Mouse (Mus musculus): ENCODE results near the gene Pola2. TPM values are rescaled to one million over a fixed set of nuclear protein-coding genes. Genes with fewer than 3 reads are reported as not detected.

Pola2 gene
- total RNA-seq, 2 experiments from 2014 or later = 10.9 to 13.2 TPM

DNA sequence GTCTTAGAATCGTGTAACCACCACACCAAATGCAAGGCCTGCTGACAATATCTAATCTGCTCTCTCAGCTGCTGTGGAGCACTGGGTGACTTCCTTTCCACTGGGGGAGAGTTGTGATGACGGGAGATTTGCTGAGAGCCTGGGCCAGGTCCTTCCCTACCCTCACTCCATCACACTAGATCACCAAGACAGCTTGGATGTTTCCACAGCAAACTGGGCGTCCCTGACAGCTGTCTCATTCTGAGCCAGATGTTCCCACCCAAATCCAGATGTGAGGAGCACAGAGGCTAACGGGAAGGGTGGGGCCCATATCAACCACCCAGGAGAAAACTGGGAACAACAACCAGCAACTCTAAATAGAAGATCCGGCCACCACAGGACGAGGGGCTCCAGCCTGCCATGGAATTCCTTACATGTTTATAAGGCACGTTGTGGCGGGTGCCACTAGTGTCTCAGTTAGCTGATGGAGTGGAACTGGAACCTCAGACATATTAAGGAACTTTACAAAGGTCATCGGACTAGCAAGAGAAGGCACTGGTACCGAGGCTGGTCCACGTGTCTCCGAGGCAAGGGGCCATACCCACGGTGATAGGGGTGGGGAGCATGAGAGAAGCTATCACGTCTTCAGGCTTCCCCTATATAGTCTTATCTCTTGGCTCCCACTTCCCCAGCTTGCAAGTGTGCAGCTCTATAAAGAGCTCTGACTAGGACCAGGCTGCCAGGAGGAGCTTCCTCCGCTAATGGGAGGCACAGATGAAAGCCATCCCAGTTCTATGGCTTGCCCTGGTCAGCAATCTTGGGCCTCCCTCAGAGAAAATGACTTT, 41.7 kb downstream of the Pola2 start:
- intact Hi-C loops (cut with DNase I; ENCODE audit: low total_unique reads) = loop anchor here (2.0 kb wide), 1 partner anchor 34 kb away; no protein-coding TSS in a partner anchor
- DNase-seq = peak; percentile 53

DNA sequence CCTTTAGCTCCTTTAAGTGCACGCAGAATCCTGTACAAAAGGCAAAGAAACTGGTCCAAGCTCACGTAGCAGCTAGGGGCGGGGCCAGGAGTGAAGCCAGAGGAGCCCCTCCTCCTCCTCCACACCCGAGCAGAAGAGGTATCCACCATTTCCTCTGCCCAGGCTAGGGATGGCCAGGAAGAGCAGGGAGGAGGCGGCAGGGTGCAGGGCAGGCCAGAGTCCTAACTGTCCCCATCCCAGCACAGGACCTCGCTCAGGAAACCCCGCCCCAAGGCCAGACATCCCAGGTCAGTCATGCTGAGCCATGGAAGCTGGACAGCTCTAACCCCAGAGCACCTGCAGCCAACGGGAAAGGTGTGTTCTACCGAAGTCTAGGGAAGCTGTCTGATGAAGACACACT, 42.3 kb downstream of the Pola2 start:
- no peak for DNase-seq
- intact Hi-C loops (cut with DNase I; ENCODE audit: low total_unique reads) = loop anchor here (2.0 kb wide), 1 partner anchor 35 kb away; no protein-coding TSS in a partner anchor

- intact Hi-C loops (cut with DNase I; ENCODE audit: low total_unique reads) = loop anchor here (10.0 kb wide), 1 partner anchor 102 kb away; the partner anchor contains the start of gene Capn1
- DNase-seq = no peak
These were observed 50.8 kb downstream of the Pola2 start, which contains the start of gene Dpf2 for GRCm38 (mm10) chr19:5913007-5913719. Gene Dpf2, minus strand, starts transcription at chr19:5913010.

- peak; percentile 99 for DNase-seq
- intact Hi-C loops (cut with DNase I; ENCODE audit: low total_unique reads) = loop anchor here (10.0 kb wide), 1 partner anchor 102 kb away; the partner anchor contains the start of gene Capn1
These were observed 51.6 kb downstream of the Pola2 start for GRCm38 (mm10) chr19:5912103-5913006.

- intact Hi-C loops (cut with DNase I; ENCODE audit: low total_unique reads) = loop anchor here (10.0 kb wide), 1 partner anchor 103 kb away; the partner anchor contains the start of gene Capn1
- DNase-seq = no peak
These were observed 52.4 kb downstream of the Pola2 start for GRCm38 (mm10) chr19:5911430-5912102.

GRCm38 (mm10) chr19:5910221-5910620, 53.8 kb downstream of the Pola2 start:
- intact Hi-C loops (cut with DNase I; ENCODE audit: low total_unique reads) = loop anchor here (10.0 kb wide), 1 partner anchor 105 kb away; the partner anchor contains the start of gene Capn1
- no peak for DNase-seq

GRCm38 (mm10) chr19:5907275-5907674, 56.7 kb downstream of the Pola2 start:
- intact Hi-C loops (cut with DNase I; ENCODE audit: low total_unique reads) = no loop called here
- DNase-seq = no peak

GRCm38 (mm10) chr19:5894002-5894678, 69.9 kb downstream of the Pola2 start, which contains the start of gene Tigd3:
Gene Tigd3, minus strand, starts transcription at chr19:5894149.
- intact Hi-C loops (cut with DNase I; ENCODE audit: low total_unique reads) = no loop called here
- peak; percentile 93 for DNase-seq

- DNase-seq = no peak
- intact Hi-C loops (cut with DNase I; ENCODE audit: low total_unique reads) = no loop called here
These were observed 70.6 kb downstream of the Pola2 start for GRCm38 (mm10) chr19:5893282-5894001.

DNA sequence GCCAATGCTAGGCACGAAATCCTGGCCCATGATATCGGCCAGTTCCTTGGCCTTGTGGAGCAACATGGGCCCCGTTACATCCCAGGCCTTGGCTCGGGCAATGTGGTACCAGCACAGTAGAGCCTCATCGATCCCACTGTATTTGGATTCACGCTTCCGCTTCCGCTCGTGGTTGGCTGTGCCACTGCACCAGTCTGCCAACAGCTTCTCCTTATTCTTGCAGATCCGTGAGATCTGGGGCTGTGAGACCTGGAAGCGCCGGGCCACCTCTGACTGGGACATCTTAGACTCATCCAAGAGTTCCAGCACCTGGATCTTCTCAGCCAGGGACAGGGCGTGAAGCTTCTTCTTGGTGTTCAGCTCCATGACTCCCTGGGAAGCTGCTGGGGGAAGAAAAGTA, 71.3 kb downstream of the Pola2 start:
- no peak for DNase-seq
- intact Hi-C loops (cut with DNase I; ENCODE audit: low total_unique reads) = no loop called here

- intact Hi-C loops (cut with DNase I; ENCODE audit: low total_unique reads) = no loop called here
- DNase-seq = no peak
These were observed 71.7 kb downstream of the Pola2 start for GRCm38 (mm10) chr19:5892262-5892661.

GRCm38 (mm10) chr19:5891521-5892258, 72.3 kb downstream of the Pola2 start:
- intact Hi-C loops (cut with DNase I; ENCODE audit: low total_unique reads) = no loop called here

More at GRCm38 (mm10) chr19:5891521-5892258, 72.3 kb downstream of the Pola2 start:
- no peak for DNase-seq

Other genes starting within 250 kb of the Pola2 start
- gene Ehbp1l1, start 237.9 kb downstream of the Pola2 start, total RNA-seq (2021) = 100 to 1,000 TPM; 246 to 269 TPM
- gene Fam89b, start 234.5 kb downstream of the Pola2 start, total RNA-seq (2021) = 10 to 100 TPM; 29.6 to 32.9 TPM
- 10 to 100 TPM; 57.0 to 66.4 TPM for gene Ltbp3, start 223.3 kb downstream of the Pola2 start, total RNA-seq (2021)
- 10 to 100 TPM; 56.8 to 64.9 TPM for gene Scyl1, start 192.8 kb downstream of the Pola2 start, total RNA-seq (2021)
- 1 to 10 TPM; 7.1 to 7.7 TPM for gene Frmd8, start 88.9 kb downstream of the Pola2 start, total RNA-seq (2021)
- gene Slc25a45, start 86.4 kb downstream of the Pola2 start, total RNA-seq (2021) = 1 to 10 TPM; 2.1 to 2.3 TPM
- gene Tigd3, start 70.1 kb downstream of the Pola2 start, total RNA-seq (2021) = under 1 TPM; 0.42 to 0.66 TPM
- 10 to 100 TPM; 71.9 to 78.2 TPM for gene Dpf2, start 51.2 kb downstream of the Pola2 start, total RNA-seq (2021)
- 10 to 100 TPM; 14.4 to 18.3 TPM for gene Cdc42ep2, start 39.4 kb downstream of the Pola2 start, total RNA-seq (2021)
- not detected for gene Slc22a20, start 21.9 kb upstream of the Pola2 start, total RNA-seq (2021)
- gene Capn1, start 51.7 kb upstream of the Pola2 start, total RNA-seq (2021) = 10 to 100 TPM; 77.0 to 81.1 TPM
- 10 to 100 TPM; 13.5 to 15.9 TPM for gene Syvn1, start 82.4 kb upstream of the Pola2 start, total RNA-seq (2021)
- gene Mrpl49, start 93.6 kb upstream of the Pola2 start, total RNA-seq (2021) = 10 to 100 TPM; 29.1 to 30.6 TPM
- 100 to 1,000 TPM; 481 to 546 TPM for gene Fau, start 93.6 kb upstream of the Pola2 start, total RNA-seq (2021)
- gene Znhit2, start 97.0 kb upstream of the Pola2 start, total RNA-seq (2021) = 1 to 10 TPM; 9.2 to 9.9 TPM
- 1 to 10 TPM; 3.7 to 4.5 TPM for gene Tm7sf2, start 104.2 kb upstream of the Pola2 start, total RNA-seq (2021)
- 10 to 100 TPM; 20.4 to 24.0 TPM for gene Vps51, start 113.0 kb upstream of the Pola2 start, total RNA-seq (2021)
- not detected for gene Tmem262, start 115.8 kb upstream of the Pola2 start, total RNA-seq (2021)
- not detected for gene Gm28374, start 118.1 kb upstream of the Pola2 start, total RNA-seq (2021)
- 10 to 100 TPM; 11.9 to 14.6 TPM for gene Zfpl1, start 120.8 kb upstream of the Pola2 start, total RNA-seq (2021)
- 1 to 10 TPM in 1 of 2 experiments, under 1 TPM in 1; 0.84 to 1.3 TPM for gene Cdca5, start 120.8 kb upstream of the Pola2 start, total RNA-seq (2021)
- not detected for gene AC131692.1, start 130.2 kb upstream of the Pola2 start, total RNA-seq (2021)
- gene Naaladl1, start 141.6 kb upstream of the Pola2 start, total RNA-seq (2021) = not detected
- 10 to 100 TPM in 1 of 2 experiments, 1 to 10 TPM in 1; 8.8 to 14.4 TPM for gene Sac3d1, start 154.4 kb upstream of the Pola2 start, total RNA-seq (2021)
- gene Snx15, start 164.1 kb upstream of the Pola2 start, total RNA-seq (2021) = 10 to 100 TPM in 1 of 2 experiments, 1 to 10 TPM in 1; 8.2 to 11.9 TPM
- gene Batf2, start 176.8 kb upstream of the Pola2 start, total RNA-seq (2021) = under 1 TPM in 1 of 2 experiments, not detected in 1; 0.20 TPM
- 10 to 100 TPM; 53.4 to 55.4 TPM for gene Arl2, start 177.3 kb upstream of the Pola2 start, total RNA-seq (2021)
- not detected for gene Majin, start 220.2 kb upstream of the Pola2 start, total RNA-seq (2021)